Mouse (Mus musculus) neural tube, embryonic 11.5 days (tissue): ENCODE data around the gene Ldlrap1. TPM values are rescaled to one million over a fixed set of nuclear protein-coding genes. Genes with fewer than 3 reads are reported as not detected.

Experiments used
- ATAC-seq: fragments of 200-750 bp; cut with Nextera tagmentation; 2 replicates; pipeline ENCODE4 v1.8.0; 2017; ENCODE audit warnings: moderate number of reproducible peaks, mild to moderate bottlenecking, moderate TSS enrichment, moderate library complexity; ENCODE audit not compliant: insufficient read depth, low FRiP score, low TSS enrichment
- DNase-seq: peaks from one replicate; pipeline ENCODE4 v3.0.0-alpha.2; 2015; ENCODE audit warnings: low spot score
- H3K27ac ChIP-seq: fragments of 300-500 bp; sonication (generic); 2 replicates; pipeline ENCODE4 v1.5.1; 2014; ENCODE audit warnings: low read depth, mild to moderate bottlenecking, low read length
- H3K27me3 ChIP-seq: fragments of 300-500 bp; sonication (generic); 2 replicates; pipeline ENCODE4 v1.6.1; 2014; ENCODE audit warnings: mild to moderate bottlenecking, low read length, mixed read lengths; ENCODE audit not compliant: control insufficient read depth, insufficient read depth
- H3K36me3 ChIP-seq: fragments of 300-500 bp; sonication (generic); 2 replicates; pipeline ENCODE4 v1.6.1; 2014; ENCODE audit warnings: mild to moderate bottlenecking, low read length, moderate library complexity, mixed read lengths; ENCODE audit not compliant: control insufficient read depth, insufficient read depth
- H3K4me1 ChIP-seq: fragments of 300-500 bp; sonication (generic); 2 replicates; pipeline ENCODE4 v1.6.1; 2014; ENCODE audit warnings: low read length, mixed read lengths; ENCODE audit not compliant: control insufficient read depth, insufficient read depth
- H3K4me2 ChIP-seq: fragments of 300-500 bp; sonication (generic); 2 replicates; pipeline ENCODE4 v1.6.1; 2014; ENCODE audit warnings: low read depth, mild to moderate bottlenecking, moderate library complexity
- H3K4me3 ChIP-seq: fragments of 300-500 bp; sonication (generic); 2 replicates; pipeline ENCODE4 v1.5.1; 2014; ENCODE audit warnings: low read depth, low read length
- H3K9ac ChIP-seq: fragments of 300-500 bp; sonication (generic); 2 replicates; pipeline ENCODE4 v1.6.1; 2014; ENCODE audit warnings: mild to moderate bottlenecking, low read length
- H3K9me3 ChIP-seq: fragments of 300-500 bp; sonication (generic); 2 replicates; pipeline ENCODE4 v1.6.1; 2016; ENCODE audit warnings: low read length; ENCODE audit not compliant: control insufficient read depth
- WGBS: fragments of 180-500 bp; shearing (Covaris S2); extraction: QIAGEN DNeasy Blood & Tissue Kit; methylation state at CpG from one replicate; pipeline ENCODE4 v1.1.7; 2014; 5-methylcytosine and 5-hydroxymethylcytosine counted together
- polyA plus RNA-seq: library from polyadenylated mRNA; unstranded; fragments of >200 nt; fragmentation: Nextera tagmentation; extraction: Ambion mirVana; gene quantifications from 2 replicates; pipeline ENCODE4 v1.2.1, GENCODE M21; 2014

Gene Ldlrap1
- 7.4 and 9.1 TPM in 2 replicates for polyA plus RNA-seq

GRCm38 (mm10) chr4:134767426-134768225 lies at the start of gene Ldlrap1:
TSS of gene Ldlrap1 (minus strand) at chr4:134768024.
- no peak within 1 kb of the TSS for H3K27ac ChIP-seq
- 0% methylated on average over 79 of the region's 80 CpGs for WGBS
- ATAC-seq: no peak; the same call in none of the 2 replicates
- no peaks in the 10 kb centered on the region for H3K36me3 ChIP-seq
- DNase-seq: peak; percentile 84
- peak within 1 kb of the TSS; percentile 66 for H3K4me3 ChIP-seq
- H3K27me3 ChIP-seq: peaks cover 18% of the 10 kb centered on the region
- peak within 1 kb of the TSS; percentile 98 for H3K4me2 ChIP-seq
- peaks cover 9% of the 10 kb centered on the region for H3K4me1 ChIP-seq
- peak within 1 kb of the TSS; percentile 61 for H3K9ac ChIP-seq
- H3K9me3 ChIP-seq: no peaks in the 10 kb centered on the region

GRCm38 (mm10) chr4:134814229-134814571 lies 46.4 kb upstream of the Ldlrap1 start:
- Histone ChIP-seq H3K4me3 (no peak overlapping the region), H3K27ac (no peak overlapping the region), H3K9me3 (no peaks in the 10 kb centered on the region), H3K4me2 (no peak overlapping the region), H3K4me1 (no peaks in the 10 kb centered on the region), H3K27me3 (no peaks in the 10 kb centered on the region), H3K36me3 (peaks cover 4% of the 10 kb centered on the region), H3K9ac (no peak overlapping the region)
- no peak for ATAC-seq
- 90% methylated on average over 4 of the region's 4 CpGs for WGBS
- no peak for DNase-seq

GRCm38 (mm10) chr4:134813406-134814228 lies 45.8 kb upstream of the Ldlrap1 start:
- H3K4me1 ChIP-seq: no peaks in the 10 kb centered on the region
- H3K9ac ChIP-seq: no peak overlapping the region
- H3K9me3 ChIP-seq: no peaks in the 10 kb centered on the region
- ATAC-seq: no peak
- H3K36me3 ChIP-seq: peaks cover 4% of the 10 kb centered on the region
- no peak overlapping the region for H3K27ac ChIP-seq
- DNase-seq: no peak
- H3K27me3 ChIP-seq: no peaks in the 10 kb centered on the region
- no peak overlapping the region for H3K4me3 ChIP-seq
- WGBS: 90% methylated on average over 17 of the region's 17 CpGs
- no peak overlapping the region for H3K4me2 ChIP-seq

GRCm38 (mm10) chr4:134804765-134805164 lies 36.9 kb upstream of the Ldlrap1 start:
- ATAC-seq: no peak
- no peak overlapping the region for H3K27ac ChIP-seq
- no peak overlapping the region for H3K4me2 ChIP-seq
- peaks cover 25% of the 10 kb centered on the region for H3K36me3 ChIP-seq
- WGBS: 88% methylated on average over 5 of the region's 5 CpGs
- no peaks in the 10 kb centered on the region for H3K4me1 ChIP-seq
- H3K9me3 ChIP-seq: no peaks in the 10 kb centered on the region
- H3K9ac ChIP-seq: no peak overlapping the region
- DNase-seq: no peak
- no peak overlapping the region for H3K4me3 ChIP-seq
- no peaks in the 10 kb centered on the region for H3K27me3 ChIP-seq

- Histone ChIP-seq H3K4me1 (no peaks in the 10 kb centered on the region), H3K9me3 (no peaks in the 10 kb centered on the region), H3K27me3 (no peaks in the 10 kb centered on the region), H3K4me3 (no peak overlapping the region), H3K36me3 (peaks cover 21% of the 10 kb centered on the region), H3K27ac (no peak overlapping the region), H3K9ac (no peak overlapping the region), H3K4me2 (no peak overlapping the region)
- ATAC-seq: no peak
- WGBS: 88% methylated on average over 3 of the region's 3 CpGs
- no peak for DNase-seq
Observed at GRCm38 (mm10) chr4:134802765-134803164, 34.9 kb upstream of the Ldlrap1 start.

- Histone ChIP-seq H3K27ac (no peak overlapping the region), H3K4me1 (no peaks in the 10 kb centered on the region), H3K9me3 (no peaks in the 10 kb centered on the region), H3K9ac (no peak overlapping the region), H3K4me2 (no peak overlapping the region), H3K27me3 (no peaks in the 10 kb centered on the region), H3K36me3 (peaks cover 21% of the 10 kb centered on the region), H3K4me3 (no peak overlapping the region)
- DNase-seq (no peak), ATAC-seq (no peak)
- 93% methylated on average over 10 of the region's 10 CpGs for WGBS
Observed at GRCm38 (mm10) chr4:134802155-134802554, 34.3 kb upstream of the Ldlrap1 start.

- Histone ChIP-seq H3K27me3 (no peaks in the 10 kb centered on the region), H3K4me2 (no peak overlapping the region), H3K9me3 (no peaks in the 10 kb centered on the region), H3K27ac (no peak overlapping the region), H3K4me1 (no peaks in the 10 kb centered on the region), H3K9ac (no peak overlapping the region), H3K36me3 (peaks cover 11% of the 10 kb centered on the region), H3K4me3 (no peak overlapping the region)
- 76% methylated on average over 10 of the region's 10 CpGs for WGBS
- ATAC-seq: no peak
- no peak for DNase-seq
Observed at GRCm38 (mm10) chr4:134800693-134801092, 32.9 kb upstream of the Ldlrap1 start.

GRCm38 (mm10) chr4:134800098-134800497 lies 32.3 kb upstream of the Ldlrap1 start:
- WGBS: 73% methylated on average over 8 of the region's 8 CpGs
- DNase-seq: no peak
- peaks cover 8% of the 10 kb centered on the region for H3K36me3 ChIP-seq

More at GRCm38 (mm10) chr4:134800098-134800497, 32.3 kb upstream of the Ldlrap1 start:
- 0 out of 2 replicates have a peak overlapping the region, but pooled peaks have one; percentile 20 for H3K27ac ChIP-seq
- no peak overlapping the region for H3K4me2 ChIP-seq
- no peak for ATAC-seq
- H3K9me3 ChIP-seq: no peaks in the 10 kb centered on the region
- no peaks in the 10 kb centered on the region for H3K4me1 ChIP-seq
- no peak overlapping the region for H3K4me3 ChIP-seq
- H3K9ac ChIP-seq: no peak overlapping the region
- no peaks in the 10 kb centered on the region for H3K27me3 ChIP-seq
